Mouse (Mus musculus) heart, postnatal 0 days (tissue): ENCODE data around the gene Dhrs2.

Experiments used
- CTCF ChIP-seq: IDR thresholded peaks from 2 replicates; pipeline ENCODE4 v1.5.1; 2016; ENCODE audit warnings: antibody characterized with exemption, control low read depth, low read depth
- EP300 ChIP-seq: IDR thresholded peaks from 2 replicates; pipeline ENCODE4 v1.6.1; 2016; ENCODE audit warnings: antibody characterized with exemption, low read depth

GRCm38 (mm10) chr14:55184640-55185145 lies 37.1 kb upstream of the Dhrs2 start:
- TF ChIP-seq CTCF: no peak
- no peak for TF ChIP-seq EP300
